Mouse (Mus musculus) naive thymus-derived CD4-positive, alpha-beta T cell, adult 5 months (primary cell): ENCODE results near the gene Bsnd. TPM values are rescaled to one million over a fixed set of nuclear protein-coding genes. Genes with fewer than 3 reads are reported as not detected.

Experiments
- polyA plus RNA-seq: library from polyadenylated mRNA; unstranded; fragments of 100-300 nt; shearing (Covaris generic); gene quantifications from one replicate; pipeline ENCODE4 v1.2.1, GENCODE M21; 2017

Bsnd gene
- polyA plus RNA-seq, result not detected

DNA sequence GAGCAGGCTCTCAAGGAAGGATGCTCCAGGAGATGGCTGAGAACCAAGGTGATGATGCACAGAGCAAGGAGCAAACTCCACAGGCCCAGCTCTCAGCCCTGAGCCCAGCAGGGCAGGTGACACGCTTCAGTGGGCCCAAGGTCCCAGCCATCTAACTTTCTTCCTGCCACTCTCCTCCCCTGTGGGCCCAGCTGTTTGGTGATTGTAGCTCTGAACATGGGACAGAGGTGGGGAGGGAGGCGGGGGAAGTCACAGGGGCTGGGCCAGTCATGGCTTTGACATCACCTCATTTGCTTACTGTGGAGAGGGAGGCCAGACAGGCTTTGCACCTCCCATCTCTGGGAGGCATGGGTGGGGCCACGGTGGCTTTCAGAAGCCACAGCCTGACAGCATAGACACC, at the start of gene Bsnd:
Bsnd (minus strand) TSS at position 168 of the 400 bp plus-strand sequence.

Other genes with a start within 250 kb of the Bsnd start
- gene Usp24, start 176.1 kb downstream of the Bsnd start, polyA plus RNA-seq, result 23.0 TPM
- 0.10 TPM for gene Pcsk9, start 28.0 kb downstream of the Bsnd start, polyA plus RNA-seq
- 2.2 TPM for gene Dhcr24, start 68.8 kb upstream of the Bsnd start, polyA plus RNA-seq
- not detected for gene Lexm, start 125.0 kb upstream of the Bsnd start, polyA plus RNA-seq
- gene Ttc22, start 130.1 kb upstream of the Bsnd start, polyA plus RNA-seq, result not detected
- 4.9 TPM for gene Pars2, start 158.8 kb upstream of the Bsnd start, polyA plus RNA-seq
- gene Ttc4, start 186.7 kb upstream of the Bsnd start, polyA plus RNA-seq, result 48.9 TPM
- gene Mroh7, start 238.6 kb upstream of the Bsnd start, polyA plus RNA-seq, result not detected
- gene Fam151a, start 241.6 kb upstream of the Bsnd start, polyA plus RNA-seq, result not detected